Mouse (Mus musculus): Measurements from ENCODE around the gene Ncor2.

GRCm38 (mm10) chr5:125069916-125070315 lies 109.1 kb downstream of the Ncor2 start:
- TF ChIP-seq CTCF (IDR thresholded peaks at IDR 0.05; ENCODE audit: extremely low read depth, insufficient read depth, low read length) (no peak), POLR2A (IDR thresholded peaks at IDR 0.05; ENCODE audit: extremely low read depth, insufficient read depth, low read length) (no peak)

Measured in cortical plate, adult 2 months (tissue).